Mouse (Mus musculus) heart, embryonic 13.5 days (tissue): ENCODE results near the gene Chn2. TPM values are rescaled to one million over a fixed set of nuclear protein-coding genes. Genes with fewer than 3 reads are reported as not detected.
A peak's percentile ranks its signal among the peaks of the same experiment; 100 is the strongest.

ENCODE experiments used
- ATAC-seq: fragments of 200-750 bp; cut with Nextera tagmentation; 2 replicates; pipeline ENCODE4 v1.8.0; 2017; ENCODE audit warnings: moderate TSS enrichment; ENCODE audit not compliant: insufficient number of reproducible peaks, low FRiP score, low TSS enrichment; ENCODE audit errors: extremely low read depth
- H3K27ac ChIP-seq: fragments of 300-500 bp; sonication (generic); replicated peaks from 2 replicates; pipeline ENCODE4 v1.5.1; 2015; ENCODE audit warnings: moderate library complexity, mild to moderate bottlenecking, inconsistent platforms
- H3K27me3 ChIP-seq: fragments of 300-500 bp; sonication (generic); replicated peaks from 2 replicates; pipeline ENCODE4 v1.6.1; 2015; ENCODE audit warnings: mild to moderate bottlenecking, inconsistent platforms
- H3K36me3 ChIP-seq: fragments of 300-500 bp; sonication (generic); 2 replicates; pipeline ENCODE4 v1.6.1; 2015; ENCODE audit warnings: mild to moderate bottlenecking, inconsistent platforms
- H3K4me1 ChIP-seq: fragments of 300-500 bp; sonication (generic); 2 replicates; pipeline ENCODE4 v1.6.1; 2015; ENCODE audit warnings: inconsistent platforms
- H3K4me2 ChIP-seq: fragments of 300-500 bp; sonication (generic); 2 replicates; pipeline ENCODE4 v1.6.1; 2015; ENCODE audit warnings: inconsistent platforms, mild to moderate bottlenecking, moderate library complexity
- H3K4me3 ChIP-seq: fragments of 300-500 bp; sonication (generic); 2 replicates; pipeline ENCODE4 v1.5.1; 2015; ENCODE audit warnings: moderate library complexity, mild to moderate bottlenecking, inconsistent platforms
- H3K9ac ChIP-seq: fragments of 300-500 bp; sonication (generic); 2 replicates; pipeline ENCODE4 v1.6.1; 2015; ENCODE audit warnings: inconsistent platforms, mild to moderate bottlenecking, moderate library complexity
- H3K9me3 ChIP-seq: fragments of 300-500 bp; sonication (generic); 2 replicates; pipeline ENCODE4 v1.6.1; 2016; ENCODE audit warnings: inconsistent platforms
- WGBS: fragments of 180-500 bp; shearing (Covaris S2); methylation state at CpG from one replicate; pipeline ENCODE4 v1.1.7; 2015; ENCODE audit warnings: mixed read lengths; 5-methylcytosine and 5-hydroxymethylcytosine counted together
- polyA plus RNA-seq: library from polyadenylated mRNA; unstranded; fragments of >200 nt; fragmentation: Nextera tagmentation; extraction: Ambion mirVana; gene quantifications from 2 replicates; pipeline ENCODE4 v1.2.1, GENCODE M21; 2015

Gene Chn2
- polyA plus RNA-seq, 1 experiment from 2014 or later = 8.7 TPM

DNA sequence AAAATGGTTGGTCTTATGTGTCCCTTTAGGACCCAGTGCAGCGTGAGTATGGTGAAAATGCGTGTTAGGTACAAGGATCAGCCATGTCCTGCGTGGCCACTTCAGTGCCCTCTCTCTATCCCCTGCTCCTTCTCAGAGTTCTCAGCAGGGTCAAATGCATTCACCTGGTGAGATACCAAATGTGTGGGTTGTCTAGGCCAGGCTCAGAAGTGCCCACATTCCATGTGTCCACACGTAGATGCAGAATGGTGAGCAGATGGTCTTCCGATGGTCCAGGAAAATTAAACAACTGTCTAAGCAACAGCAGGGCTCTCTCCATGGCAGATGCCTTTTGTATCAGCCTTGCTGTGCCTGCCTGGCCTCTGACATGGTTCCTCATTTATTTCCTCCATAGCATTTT is 93.9 kb downstream of the Chn2 start:
- peaks cover 19% of the 10 kb centered on the region for H3K4me1 ChIP-seq
- H3K4me3 ChIP-seq = no peak overlapping the region
- H3K36me3 ChIP-seq = no peaks in the 10 kb centered on the region
- no peak overlapping the region for H3K27ac ChIP-seq
- no peak overlapping the region for H3K9ac ChIP-seq
- WGBS = 76% methylated on average over 5 of the region's 5 CpGs
- H3K9me3 ChIP-seq = no peaks in the 10 kb centered on the region
- no peaks in the 10 kb centered on the region for H3K27me3 ChIP-seq
- ATAC-seq = no peak
- no peak overlapping the region for H3K4me2 ChIP-seq

DNA sequence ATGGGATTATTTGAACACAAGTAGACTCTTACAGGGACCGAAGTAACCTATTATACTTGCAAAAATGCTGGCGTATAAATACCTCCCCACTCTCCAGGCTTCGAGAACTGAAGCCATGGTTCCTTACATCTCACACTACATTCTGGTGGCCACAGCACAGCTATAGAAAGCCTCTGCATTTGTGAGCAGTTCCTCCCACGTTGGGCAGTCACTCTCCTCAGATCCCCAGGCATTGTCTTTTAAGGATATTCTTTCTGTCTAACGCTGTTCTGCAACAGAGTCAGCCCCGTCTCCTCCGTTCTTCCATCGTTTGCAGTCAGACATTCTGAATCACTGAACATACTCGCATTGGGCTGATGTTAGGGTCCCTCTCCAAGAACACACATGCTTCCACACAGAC is 98.8 kb downstream of the Chn2 start:
- H3K4me2 ChIP-seq = no peak overlapping the region
- H3K27me3 ChIP-seq = no peaks in the 10 kb centered on the region
- no peaks in the 10 kb centered on the region for H3K9me3 ChIP-seq
- peaks cover under 1% of the 10 kb centered on the region for H3K4me1 ChIP-seq
- no peak overlapping the region for H3K27ac ChIP-seq
- H3K4me3 ChIP-seq = no peak overlapping the region
- no peak overlapping the region for H3K9ac ChIP-seq
- no peaks in the 10 kb centered on the region for H3K36me3 ChIP-seq
- 82% methylated on average over 9 of the region's 9 CpGs for WGBS
- ATAC-seq = no peak

DNA sequence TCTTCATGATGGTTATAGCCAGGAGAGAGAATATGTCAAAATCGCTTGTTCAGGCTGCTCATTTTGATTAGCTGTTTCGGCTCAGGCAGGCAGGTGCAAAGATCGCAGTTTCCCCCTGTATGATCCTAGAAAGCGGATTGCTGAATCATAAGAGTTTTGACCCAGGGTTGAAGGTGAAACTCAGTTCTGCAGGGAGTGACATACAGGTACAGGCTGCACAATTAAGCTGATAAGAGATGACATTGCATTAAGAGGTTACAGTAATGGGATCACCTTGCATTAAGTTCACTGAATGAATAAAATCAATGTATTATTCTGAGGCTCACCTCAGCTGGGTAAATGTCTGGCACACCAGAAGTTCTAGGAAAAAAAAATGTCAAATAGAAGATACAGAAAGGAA is 101.1 kb downstream of the Chn2 start:
- Histone ChIP-seq H3K27ac (no peak overlapping the region), H3K9me3 (no peaks in the 10 kb centered on the region), H3K27me3 (no peaks in the 10 kb centered on the region), H3K4me1 (no peaks in the 10 kb centered on the region), H3K9ac (no peak overlapping the region), H3K4me2 (no peak overlapping the region), H3K4me3 (no peak overlapping the region), H3K36me3 (no peaks in the 10 kb centered on the region)
- no peak for ATAC-seq
- 90% methylated on average over 4 of the region's 4 CpGs for WGBS

DNA sequence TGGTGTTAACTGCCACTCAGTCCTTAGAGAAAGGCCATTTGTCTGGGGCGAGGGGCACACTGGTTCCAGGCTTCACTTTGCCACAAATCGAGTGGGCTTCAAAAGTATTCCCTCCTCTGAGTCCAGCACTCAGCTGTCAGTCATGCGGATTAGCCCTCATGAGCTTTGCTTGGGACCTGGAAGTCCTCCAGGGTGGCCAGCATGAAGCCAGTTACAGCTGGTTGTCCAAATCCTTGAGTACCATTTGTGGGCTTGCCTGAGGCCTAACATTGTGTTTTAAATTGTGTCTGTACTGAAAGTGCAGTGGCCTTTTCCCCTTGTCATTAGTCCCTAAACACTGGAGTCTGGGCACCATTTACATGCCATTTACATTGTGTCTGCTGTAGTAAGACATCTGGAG is 101.8 kb downstream of the Chn2 start:
- Histone ChIP-seq H3K9me3 (no peaks in the 10 kb centered on the region), H3K36me3 (no peaks in the 10 kb centered on the region), H3K4me2 (no peak overlapping the region), H3K9ac (no peak overlapping the region), H3K27me3 (no peaks in the 10 kb centered on the region), H3K4me3 (no peak overlapping the region), H3K4me1 (no peaks in the 10 kb centered on the region), H3K27ac (no peak overlapping the region)
- 79% methylated on average over 3 of the region's 3 CpGs for whole genome bisulfite sequencing
- ATAC-seq = no peak

DNA sequence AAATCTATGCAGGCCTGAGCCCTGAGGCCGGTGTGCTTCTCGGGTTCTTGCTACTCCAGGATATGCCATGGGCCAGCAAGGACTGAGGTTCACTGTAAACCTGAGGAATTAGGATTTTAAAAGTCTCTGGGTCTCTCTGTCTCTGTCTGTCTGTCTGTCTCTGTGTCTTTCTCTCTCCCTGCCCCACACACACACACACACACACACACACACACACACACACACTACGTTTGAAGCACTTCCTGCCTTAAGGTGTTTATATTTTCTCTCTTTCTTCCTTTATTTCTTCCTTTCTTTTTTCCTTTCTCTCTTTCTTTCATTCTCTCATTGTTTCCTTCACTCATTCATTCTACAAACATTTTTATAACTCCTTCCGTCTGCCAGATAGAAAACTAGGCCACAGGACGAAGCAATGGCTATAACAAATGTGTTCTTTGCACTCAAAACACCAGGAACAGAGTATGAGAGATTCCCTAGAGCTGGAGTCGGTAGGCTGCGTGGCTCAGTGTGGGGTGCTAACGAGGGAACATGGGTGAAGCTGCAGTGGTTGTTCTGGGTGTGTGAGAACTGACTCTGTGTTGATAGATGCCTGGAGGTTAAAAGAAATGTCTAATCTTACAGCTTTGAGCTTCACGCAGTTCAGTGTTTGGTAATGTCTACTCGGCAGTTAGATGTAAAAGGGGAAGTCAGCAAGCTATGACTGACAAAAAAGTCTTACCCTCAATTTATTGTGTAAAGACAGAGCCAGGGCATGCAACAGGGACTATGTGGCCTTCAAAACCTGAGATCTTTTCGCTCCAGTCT is 103.7 kb downstream of the Chn2 start:
- H3K4me3 ChIP-seq = no peak overlapping the region
- no peak for ATAC-seq
- no peak overlapping the region for H3K27ac ChIP-seq
- 66% methylated on average over 11 of the region's 11 CpGs for WGBS
- no peak overlapping the region for H3K4me2 ChIP-seq
- no peaks in the 10 kb centered on the region for H3K4me1 ChIP-seq
- no peaks in the 10 kb centered on the region for H3K9me3 ChIP-seq
- no peak overlapping the region for H3K9ac ChIP-seq
- H3K36me3 ChIP-seq = no peaks in the 10 kb centered on the region
- no peaks in the 10 kb centered on the region for H3K27me3 ChIP-seq

DNA sequence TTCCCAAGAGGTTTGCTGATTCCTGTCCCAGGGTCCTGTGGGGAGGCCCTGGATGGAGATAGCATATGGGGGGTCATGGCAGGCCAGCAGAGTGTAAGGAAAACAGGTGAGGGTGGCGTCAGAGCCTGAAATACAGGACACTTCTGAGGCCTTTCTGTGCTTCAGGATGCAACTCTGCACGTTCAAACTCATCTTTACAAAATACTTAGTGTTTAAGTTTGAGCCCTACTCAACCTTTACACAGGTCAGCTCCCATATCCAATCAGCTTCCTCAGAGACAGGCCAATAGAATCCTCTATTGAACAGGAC is 104.3 kb downstream of the Chn2 start:
- Histone ChIP-seq H3K27ac (no peak overlapping the region), H3K4me3 (no peak overlapping the region), H3K9ac (no peak overlapping the region), H3K4me1 (no peaks in the 10 kb centered on the region), H3K27me3 (no peaks in the 10 kb centered on the region), H3K36me3 (no peaks in the 10 kb centered on the region), H3K9me3 (no peaks in the 10 kb centered on the region), H3K4me2 (no peak overlapping the region)
- WGBS = 80% methylated on average over 2 of the region's 2 CpGs
- no peak for ATAC-seq

DNA sequence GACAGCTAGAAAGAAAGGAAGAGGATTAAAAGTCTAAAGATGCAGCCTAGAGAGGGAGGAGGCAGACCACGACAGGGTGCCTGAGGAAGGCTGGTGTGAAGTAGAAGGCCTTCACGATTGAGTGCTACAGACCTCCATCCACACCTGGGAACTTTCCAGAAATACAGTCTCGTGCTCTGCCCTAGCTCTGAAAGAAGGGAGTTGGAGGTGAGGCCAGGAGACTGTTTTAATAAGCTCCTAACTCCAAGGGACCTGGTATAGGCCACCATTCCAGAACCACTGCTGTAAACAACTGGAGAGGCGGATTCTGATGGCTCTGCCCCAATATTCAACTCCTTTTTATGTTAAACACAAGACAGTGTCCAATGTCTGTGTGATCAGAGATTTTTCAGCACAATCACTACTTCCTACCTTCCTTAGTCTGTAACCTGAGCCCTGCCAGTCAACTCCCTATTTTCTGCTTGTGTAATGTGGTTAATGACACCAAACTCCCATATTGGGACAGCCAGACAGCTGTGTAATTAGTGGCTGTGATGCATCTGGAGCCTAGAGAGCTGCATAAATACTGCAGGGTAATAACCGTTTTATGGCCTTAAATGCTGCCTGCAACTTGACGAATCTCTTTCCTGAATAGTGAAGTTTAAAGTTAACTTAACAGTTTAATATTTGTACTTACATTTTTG is 109.6 kb downstream of the Chn2 start:
- Histone ChIP-seq H3K4me3 (no peak overlapping the region), H3K27ac (no peak overlapping the region), H3K9ac (no peak overlapping the region), H3K4me2 (no peak overlapping the region), H3K36me3 (no peaks in the 10 kb centered on the region), H3K4me1 (peaks cover 10% of the 10 kb centered on the region), H3K27me3 (no peaks in the 10 kb centered on the region), H3K9me3 (no peaks in the 10 kb centered on the region)
- WGBS = 73% methylated on average over 6 of the region's 6 CpGs
- ATAC-seq = no peak

DNA sequence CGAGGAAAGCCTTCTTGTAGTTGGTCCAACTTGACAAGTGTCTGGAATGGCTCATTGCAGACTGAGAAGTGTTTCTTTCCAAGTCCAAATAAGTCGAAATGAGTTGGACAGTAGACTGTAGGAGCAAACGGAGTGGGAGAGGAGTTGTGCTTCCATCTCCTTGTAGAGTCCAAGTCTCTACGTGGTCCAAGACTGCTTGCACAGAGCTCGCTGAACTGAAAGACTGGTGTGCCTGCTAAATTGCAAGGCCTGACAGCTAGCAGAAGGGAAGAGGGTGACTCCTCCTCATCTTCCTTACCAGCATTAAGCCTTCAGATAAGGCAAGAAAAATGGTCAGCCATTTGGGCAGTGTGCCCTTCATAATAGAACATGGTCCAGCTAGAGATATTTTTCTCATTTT is 111.5 kb downstream of the Chn2 start:
- no peak for ATAC-seq
- Histone ChIP-seq H3K9me3 (no peaks in the 10 kb centered on the region), H3K27me3 (no peaks in the 10 kb centered on the region), H3K4me2 (no peak overlapping the region), H3K27ac (no peak overlapping the region; the same call in 1 of the 2 replicates), H3K4me1 (peaks cover 10% of the 10 kb centered on the region), H3K36me3 (no peaks in the 10 kb centered on the region), H3K9ac (no peak overlapping the region), H3K4me3 (no peak overlapping the region)
- WGBS = 49% methylated on average over 5 of the region's 5 CpGs

DNA sequence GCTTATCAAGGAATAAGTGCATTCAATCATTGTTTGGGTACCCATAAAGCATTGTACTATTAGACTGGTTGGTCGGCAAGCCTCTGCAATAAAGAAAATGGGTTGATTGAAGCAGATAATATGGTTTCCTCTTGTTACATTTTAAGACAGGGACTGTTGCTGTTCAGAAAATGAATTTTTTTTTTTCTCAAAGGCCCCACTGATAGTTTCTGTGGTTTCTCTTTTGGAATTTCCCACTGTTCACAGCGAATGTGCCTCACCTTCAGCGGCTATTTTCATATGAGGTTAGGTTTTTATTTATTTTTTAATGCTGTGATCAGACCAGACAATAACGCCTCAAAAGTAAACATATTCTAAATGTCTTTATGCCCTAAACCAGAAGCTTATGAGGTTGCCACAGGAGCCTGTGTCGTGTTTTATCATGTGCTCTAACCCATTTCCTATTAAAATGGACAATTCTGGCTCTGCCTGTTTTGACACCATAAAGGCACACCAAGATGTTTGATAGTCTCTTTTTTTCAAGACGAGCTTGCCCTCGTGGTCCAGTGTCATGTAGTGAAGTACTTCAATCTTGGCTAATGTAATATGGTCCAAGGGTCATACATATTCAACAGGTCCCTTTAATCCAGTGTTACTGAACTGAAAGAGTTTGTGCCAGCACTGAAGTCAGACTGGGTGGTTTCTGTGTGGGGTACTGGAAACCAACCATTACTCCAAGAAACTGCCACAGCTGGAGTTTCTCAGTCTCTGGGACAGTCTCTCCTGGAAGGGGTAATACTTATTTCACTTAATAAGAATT is 112.3 kb downstream of the Chn2 start:
- no peak overlapping the region for H3K4me2 ChIP-seq
- no peaks in the 10 kb centered on the region for H3K9me3 ChIP-seq
- no peaks in the 10 kb centered on the region for H3K27me3 ChIP-seq
- H3K9ac ChIP-seq = no peak overlapping the region
- ATAC-seq = no peak
- H3K27ac ChIP-seq = no peak overlapping the region
- no peak overlapping the region for H3K4me3 ChIP-seq
- no peaks in the 10 kb centered on the region for H3K36me3 ChIP-seq
- H3K4me1 ChIP-seq = peaks cover 10% of the 10 kb centered on the region
- WGBS = 78% methylated on average over 7 of the region's 7 CpGs

DNA sequence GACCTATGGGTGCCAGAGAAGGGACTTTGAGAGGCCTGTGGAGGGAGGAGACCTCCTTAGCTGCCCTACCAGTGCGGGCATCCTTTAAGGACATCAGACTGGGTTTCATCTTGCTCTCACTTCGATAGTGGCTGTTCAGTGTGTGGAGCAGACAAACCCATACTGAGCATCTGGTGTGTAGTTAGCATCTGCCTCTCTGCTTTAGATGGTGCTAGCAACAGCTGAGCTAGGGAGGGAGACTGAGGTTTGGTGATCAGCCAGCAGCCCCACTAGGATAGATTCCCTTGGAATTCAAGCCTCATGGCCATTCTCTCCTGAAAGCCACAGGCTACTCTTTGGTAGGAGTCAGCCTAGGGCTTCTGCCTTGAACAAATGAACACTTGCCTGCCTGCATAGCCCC is 117.7 kb downstream of the Chn2 start:
- H3K27me3 ChIP-seq = no peaks in the 10 kb centered on the region
- no peak overlapping the region for H3K4me2 ChIP-seq
- no peaks in the 10 kb centered on the region for H3K9me3 ChIP-seq
- peaks cover 20% of the 10 kb centered on the region for H3K4me1 ChIP-seq
- no peak overlapping the region for H3K9ac ChIP-seq
- H3K36me3 ChIP-seq = no peaks in the 10 kb centered on the region
- no peak for ATAC-seq
- 70% methylated on average over 2 of the region's 2 CpGs for WGBS
- H3K4me3 ChIP-seq = no peak overlapping the region
- H3K27ac ChIP-seq = no peak overlapping the region

DNA sequence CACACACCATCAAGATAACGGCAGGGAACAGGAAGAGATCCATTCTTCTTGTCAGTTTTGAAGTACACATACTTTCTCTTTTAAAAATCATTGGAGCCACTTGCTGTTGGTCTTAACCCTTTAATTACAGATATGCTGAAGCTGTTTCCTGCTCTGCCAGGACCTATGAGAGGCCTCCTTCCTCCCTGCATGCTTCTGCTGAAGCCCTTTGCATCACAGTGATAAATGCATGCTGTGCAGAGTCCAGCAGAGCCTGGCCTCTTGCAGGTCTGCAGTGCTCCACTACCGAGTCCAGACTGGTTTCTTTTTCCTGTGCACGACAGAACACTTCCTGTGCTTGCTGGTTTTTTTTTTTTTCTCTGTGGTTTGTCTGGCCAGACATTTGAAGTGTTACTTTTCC is 119.0 kb downstream of the Chn2 start:
- Histone ChIP-seq H3K27ac (peak overlapping the region; percentile 8), H3K4me3 (no peak overlapping the region), H3K27me3 (no peaks in the 10 kb centered on the region), H3K4me2 (no peak overlapping the region; the same call in 1 of the 2 replicates), H3K36me3 (no peaks in the 10 kb centered on the region), H3K4me1 (peaks cover 31% of the 10 kb centered on the region), H3K9ac (no peak overlapping the region), H3K9me3 (no peaks in the 10 kb centered on the region)
- ATAC-seq = no peak
- WGBS = 29% methylated on average over 3 of the region's 3 CpGs
